Mouse (Mus musculus): ENCODE data around the gene Ubr4. TPM values are rescaled to one million over a fixed set of nuclear protein-coding genes. Genes with fewer than 3 reads are reported as not detected.
A peak's percentile ranks its signal among the peaks of the same experiment; 100 is the strongest.

Ubr4 gene
- polyA plus RNA-seq, 2 experiments, result 86.6 to 159 TPM

DNA sequence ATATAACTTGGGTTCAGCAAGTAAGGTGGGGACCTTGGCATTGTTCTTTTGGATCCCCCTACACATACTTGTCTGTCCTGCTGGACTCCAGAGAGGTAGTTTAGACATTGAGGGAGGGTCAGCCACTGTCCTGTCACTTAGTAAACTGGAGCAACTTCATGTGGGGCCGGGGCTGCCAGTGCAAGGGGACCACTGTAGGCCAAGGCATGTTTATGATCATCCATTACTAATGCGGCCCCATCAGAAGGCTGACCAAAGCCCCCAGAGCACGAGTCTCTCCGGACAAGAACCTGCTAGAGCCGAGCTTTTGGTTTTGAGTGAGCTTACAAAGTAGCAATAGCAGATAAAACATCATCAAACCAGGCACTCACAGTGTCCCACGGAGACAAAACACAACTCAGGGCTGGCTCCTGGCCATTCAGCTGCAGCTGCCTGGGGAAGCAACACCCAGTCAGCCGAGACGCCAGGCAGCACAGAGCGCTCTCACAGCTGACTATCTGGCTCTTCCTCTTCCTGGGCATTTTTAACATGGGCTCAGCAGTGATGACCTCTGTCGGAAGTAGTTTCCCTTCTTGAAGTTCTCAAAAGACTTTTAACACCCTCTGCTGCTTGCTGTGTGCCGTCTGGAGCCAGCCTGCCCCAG lies 138.1 kb downstream of the Ubr4 start:
- Histone ChIP-seq H3K4me3 (replicated peaks; ENCODE audit: low read length) (no peak overlapping the region), H3K9me3 (ENCODE audit: control insufficient read depth, low read length) (no peaks in the 10 kb centered on the region), H3K27ac (replicated peaks; ENCODE audit: low read depth, low read length) (no peak overlapping the region), H3K36me3 (ENCODE audit: control insufficient read depth, insufficient read depth, low read length) (peaks cover 60% of the 10 kb centered on the region), H3K27me3 (ENCODE audit: control insufficient read depth, insufficient read depth, low read length) (no peaks in the 10 kb centered on the region), H3K4me2 (replicated peaks; ENCODE audit: low read depth, low read length, severe bottlenecking) (no peak overlapping the region), H3K9ac (ENCODE audit: low read depth, low read length, severe bottlenecking) (no peak overlapping the region), H3K4me1 (ENCODE audit: control insufficient read depth, insufficient read depth, low read length) (no peaks in the 10 kb centered on the region)
- ATAC-seq (ENCODE audit: low FRiP score, low read depth) (no peak), DNase-seq (ENCODE audit: low spot score) (no peak)
- WGBS, result 83% methylated on average over 11 of the region's 11 CpGs
- no peak for TF ChIP-seq POLR2A (IDR thresholded peaks at IDR 0.05; ENCODE audit: borderline replicate concordance, extremely low read depth, insufficient read depth, insufficient read length)

DNA sequence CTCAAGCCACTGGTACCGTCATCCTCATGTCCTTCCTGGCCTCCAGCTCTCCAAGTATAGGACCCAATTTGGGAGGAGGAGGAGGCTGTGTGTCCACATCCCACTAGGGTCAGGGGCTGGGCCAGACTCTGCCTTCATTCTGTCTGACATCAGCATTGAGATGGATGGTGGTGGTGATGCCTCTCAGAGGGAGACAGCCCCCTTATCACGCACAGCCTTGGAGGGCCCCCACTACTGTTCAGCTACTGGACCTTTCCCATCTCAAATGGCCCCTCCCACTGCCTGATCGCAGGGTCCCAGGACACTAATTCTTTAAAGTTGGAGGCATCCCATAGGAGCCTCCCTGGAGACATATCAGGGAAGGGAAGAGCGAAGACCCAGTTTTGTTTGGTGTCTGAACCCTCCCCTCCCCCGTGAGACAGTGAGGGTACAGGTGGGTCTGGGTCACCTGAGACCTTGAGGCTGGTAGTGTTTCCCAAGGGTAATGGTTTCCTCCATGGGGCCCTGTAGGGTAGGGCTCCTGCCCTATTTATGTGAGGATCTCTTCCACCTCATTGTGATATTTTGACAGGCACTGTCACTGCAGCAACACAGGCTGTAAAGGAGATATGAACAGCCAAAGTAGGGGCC lies 139.2 kb downstream of the Ubr4 start:
- DNase-seq (ENCODE audit: low spot score) (no peak), ATAC-seq (ENCODE audit: low FRiP score, low read depth) (no peak)
- Histone ChIP-seq H3K4me1 (ENCODE audit: control insufficient read depth, insufficient read depth, low read length) (no peaks in the 10 kb centered on the region), H3K4me3 (replicated peaks; ENCODE audit: low read length) (no peak overlapping the region), H3K27me3 (ENCODE audit: control insufficient read depth, insufficient read depth, low read length) (no peaks in the 10 kb centered on the region), H3K36me3 (ENCODE audit: control insufficient read depth, insufficient read depth, low read length) (peaks cover 51% of the 10 kb centered on the region), H3K4me2 (replicated peaks; ENCODE audit: low read depth, low read length, severe bottlenecking) (no peak overlapping the region), H3K9me3 (ENCODE audit: control insufficient read depth, low read length) (no peaks in the 10 kb centered on the region), H3K27ac (replicated peaks; ENCODE audit: low read depth, low read length) (no peak overlapping the region), H3K9ac (ENCODE audit: low read depth, low read length, severe bottlenecking) (no peak overlapping the region)
- WGBS, result 89% methylated on average over 5 of the region's 5 CpGs
- TF ChIP-seq POLR2A (IDR thresholded peaks at IDR 0.05; ENCODE audit: borderline replicate concordance, extremely low read depth, insufficient read depth, insufficient read length), result no peak

DNA sequence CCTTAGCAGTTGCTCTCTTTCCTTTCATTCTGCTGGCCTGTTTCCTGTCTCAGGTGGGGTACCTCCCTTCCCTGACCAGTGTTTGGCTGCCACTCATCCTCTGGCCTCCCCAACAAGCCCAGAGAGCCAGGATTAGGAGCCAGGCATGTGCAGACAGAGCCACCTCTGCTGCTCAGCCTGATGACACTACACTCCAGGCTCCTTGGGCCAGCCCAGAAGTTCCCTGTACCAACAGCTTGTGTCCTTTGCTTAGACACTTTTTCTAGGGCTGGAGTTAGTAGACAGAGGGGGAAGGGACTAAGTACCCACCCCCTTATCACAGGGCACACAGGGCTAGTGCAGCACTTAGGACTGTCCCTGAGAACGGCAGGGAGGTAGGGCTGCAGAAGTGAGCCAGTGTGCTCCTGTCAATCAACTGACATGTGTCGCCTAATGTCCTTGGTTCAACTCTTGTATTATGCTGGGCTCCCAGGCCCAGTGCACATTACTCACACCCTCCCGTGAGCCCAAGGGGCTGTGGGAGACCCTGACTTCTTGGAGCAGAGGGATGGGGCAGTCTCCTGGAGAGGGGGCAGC lies 139.9 kb downstream of the Ubr4 start:
- Histone ChIP-seq H3K27ac (replicated peaks; ENCODE audit: low read depth, low read length) (no peak overlapping the region), H3K27me3 (ENCODE audit: control insufficient read depth, insufficient read depth, low read length) (no peaks in the 10 kb centered on the region), H3K36me3 (ENCODE audit: control insufficient read depth, insufficient read depth, low read length) (peaks cover 44% of the 10 kb centered on the region), H3K9ac (ENCODE audit: low read depth, low read length, severe bottlenecking) (no peak overlapping the region), H3K9me3 (ENCODE audit: control insufficient read depth, low read length) (no peaks in the 10 kb centered on the region), H3K4me3 (replicated peaks; ENCODE audit: low read length) (no peak overlapping the region), H3K4me2 (replicated peaks; ENCODE audit: low read depth, low read length, severe bottlenecking) (no peak overlapping the region), H3K4me1 (ENCODE audit: control insufficient read depth, insufficient read depth, low read length) (no peaks in the 10 kb centered on the region)
- WGBS, result 59% methylated on average over 3 of the region's 3 CpGs
- no peak for TF ChIP-seq POLR2A (IDR thresholded peaks at IDR 0.05; ENCODE audit: borderline replicate concordance, extremely low read depth, insufficient read depth, insufficient read length)
- DNase-seq (ENCODE audit: low spot score), result no peak
- no peak for ATAC-seq (ENCODE audit: low FRiP score, low read depth)

DNA sequence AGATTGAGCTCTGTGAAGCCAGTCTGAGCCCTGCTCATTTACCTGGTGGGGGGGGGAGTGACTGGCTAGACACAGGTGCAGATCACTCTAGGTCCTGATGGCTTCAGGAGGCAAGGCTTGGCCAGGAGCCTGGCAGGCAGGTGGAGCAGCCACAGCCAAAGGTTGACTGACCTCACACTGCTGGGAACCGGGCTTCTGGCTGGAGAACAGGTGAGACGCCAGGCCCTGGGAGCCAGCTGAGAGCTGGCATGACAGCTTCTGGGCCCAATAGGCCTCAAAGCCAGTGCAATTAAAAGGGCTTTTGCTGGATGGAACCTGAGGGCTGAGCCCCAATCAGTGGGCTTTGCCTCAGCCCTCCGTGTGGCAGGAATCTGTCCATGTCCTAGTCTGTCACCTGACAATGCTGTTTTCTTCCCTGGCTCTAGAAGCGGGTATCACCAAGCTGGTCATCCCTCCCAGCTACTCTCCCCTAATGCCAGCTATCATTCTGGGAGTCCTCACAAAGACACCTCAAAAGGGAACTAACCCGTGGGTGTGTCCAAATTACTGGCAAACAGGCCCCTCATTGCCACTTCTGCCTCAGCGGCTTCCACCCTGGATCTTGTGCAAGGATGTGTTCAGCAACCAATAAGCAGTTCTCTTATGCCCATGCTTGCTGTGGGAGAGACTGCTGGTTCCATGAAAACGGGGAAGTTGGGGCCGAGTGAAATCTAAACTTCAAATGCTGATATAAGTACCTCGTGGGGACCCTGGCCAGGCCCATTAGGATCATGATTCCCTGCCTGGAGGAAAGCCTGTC lies 141.0 kb downstream of the Ubr4 start:
- no peak for ATAC-seq (ENCODE audit: low FRiP score, low read depth)
- 69% methylated on average over 9 of the region's 9 CpGs for WGBS
- no peaks in the 10 kb centered on the region for H3K9me3 ChIP-seq (ENCODE audit: control insufficient read depth, low read length)
- TF ChIP-seq POLR2A (IDR thresholded peaks at IDR 0.05; ENCODE audit: borderline replicate concordance, extremely low read depth, insufficient read depth, insufficient read length), result no peak
- no peak overlapping the region for H3K4me3 ChIP-seq (replicated peaks; ENCODE audit: low read length)
- H3K9ac ChIP-seq (ENCODE audit: low read depth, low read length, severe bottlenecking), result no peak overlapping the region
- no peak overlapping the region for H3K4me2 ChIP-seq (replicated peaks; ENCODE audit: low read depth, low read length, severe bottlenecking)
- peaks cover 33% of the 10 kb centered on the region for H3K36me3 ChIP-seq (ENCODE audit: control insufficient read depth, insufficient read depth, low read length)
- no peaks in the 10 kb centered on the region for H3K4me1 ChIP-seq (ENCODE audit: control insufficient read depth, insufficient read depth, low read length)
- H3K27ac ChIP-seq (replicated peaks; ENCODE audit: low read depth, low read length), result no peak overlapping the region
- no peak for DNase-seq (ENCODE audit: low spot score)
- no peaks in the 10 kb centered on the region for H3K27me3 ChIP-seq (ENCODE audit: control insufficient read depth, insufficient read depth, low read length)

DNA sequence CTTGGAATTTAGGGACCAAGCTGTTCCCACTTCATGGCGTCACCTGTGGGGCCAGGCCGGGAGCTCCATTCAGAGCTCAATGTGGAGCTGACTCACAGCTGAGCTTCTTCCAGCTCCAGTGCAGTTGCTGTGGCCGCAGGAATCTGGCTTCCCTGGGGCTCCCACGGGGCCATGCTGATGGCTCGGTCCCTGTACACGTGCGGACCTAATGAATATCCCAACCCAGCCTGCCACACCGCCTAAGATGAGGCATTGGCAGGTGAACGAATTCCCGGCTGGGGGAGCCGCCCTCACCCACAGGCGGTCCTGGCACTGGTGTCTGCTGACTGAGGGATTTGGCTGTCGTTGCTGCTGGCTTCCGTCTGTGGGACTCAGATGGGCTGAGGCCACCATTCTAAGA lies 148.4 kb downstream of the Ubr4 start:
- no peak overlapping the region for H3K27ac ChIP-seq (replicated peaks; ENCODE audit: low read depth, low read length)
- DNase-seq (ENCODE audit: low spot score), result peak; percentile 18

More for the DNA sequence above, 148.4 kb downstream of the Ubr4 start:
- WGBS, result 60% methylated on average over 14 of the region's 14 CpGs
- ATAC-seq (ENCODE audit: low FRiP score, low read depth), result 0 out of 2 replicates have a peak, but pooled peaks have one; percentile 11
- Histone ChIP-seq H3K4me2 (replicated peaks; ENCODE audit: low read depth, low read length, severe bottlenecking) (no peak overlapping the region), H3K4me3 (replicated peaks; ENCODE audit: low read length) (no peak overlapping the region), H3K9ac (ENCODE audit: low read depth, low read length, severe bottlenecking) (no peak overlapping the region; the same call in 1 of the 2 replicates), H3K4me1 (ENCODE audit: control insufficient read depth, insufficient read depth, low read length) (no peaks in the 10 kb centered on the region; the same call in 1 of the 2 replicates), H3K36me3 (ENCODE audit: control insufficient read depth, insufficient read depth, low read length) (no peaks in the 10 kb centered on the region), H3K9me3 (ENCODE audit: control insufficient read depth, low read length) (0 out of 2 replicates have a peak, but pooled peaks cover 5% of the 10 kb centered on the region), H3K27me3 (ENCODE audit: control insufficient read depth, insufficient read depth, low read length) (no peaks in the 10 kb centered on the region)
- TF ChIP-seq POLR2A (IDR thresholded peaks at IDR 0.05; ENCODE audit: borderline replicate concordance, extremely low read depth, insufficient read depth, insufficient read length), result no peak

Measured in limb, embryonic 14.5 days (tissue).